Mouse (Mus musculus) hematopoietic stem cell, adult 5-6 weeks (primary cell): Measurements from ENCODE around the gene Ttc33. TPM values are rescaled to one million over a fixed set of nuclear protein-coding genes. Genes with fewer than 3 reads are reported as not detected.

Experiments used
- ATAC-seq, 2 experiments: fragments of 125-278 bp in 1 of 2; replicated peaks in 1 of 2; 2 replicates each; pipeline ENCODE4 v1.8.0; 2016 to 2017; ENCODE audit warnings: inconsistent platforms in 2 of 2, mild to moderate bottlenecking in 2 of 2, moderate number of reproducible peaks in 2 of 2, low read depth in 1 of 2, moderate TSS enrichment in 1 of 2; ENCODE audit not compliant: low FRiP score in 2 of 2, poor library complexity in 2 of 2, severe bottlenecking in 2 of 2, insufficient read depth in 1 of 2, low TSS enrichment in 1 of 2
- total RNA-seq: library from RNA; stranded (forward); fragments of 172-1452, 232-1000 nt; gene quantifications from 2 replicates; pipeline ENCODE4 v1.2.3, GENCODE M21; 2017

Gene Ttc33
- total RNA-seq, 1 experiment from 2014 or later = 76.6 TPM

DNA sequence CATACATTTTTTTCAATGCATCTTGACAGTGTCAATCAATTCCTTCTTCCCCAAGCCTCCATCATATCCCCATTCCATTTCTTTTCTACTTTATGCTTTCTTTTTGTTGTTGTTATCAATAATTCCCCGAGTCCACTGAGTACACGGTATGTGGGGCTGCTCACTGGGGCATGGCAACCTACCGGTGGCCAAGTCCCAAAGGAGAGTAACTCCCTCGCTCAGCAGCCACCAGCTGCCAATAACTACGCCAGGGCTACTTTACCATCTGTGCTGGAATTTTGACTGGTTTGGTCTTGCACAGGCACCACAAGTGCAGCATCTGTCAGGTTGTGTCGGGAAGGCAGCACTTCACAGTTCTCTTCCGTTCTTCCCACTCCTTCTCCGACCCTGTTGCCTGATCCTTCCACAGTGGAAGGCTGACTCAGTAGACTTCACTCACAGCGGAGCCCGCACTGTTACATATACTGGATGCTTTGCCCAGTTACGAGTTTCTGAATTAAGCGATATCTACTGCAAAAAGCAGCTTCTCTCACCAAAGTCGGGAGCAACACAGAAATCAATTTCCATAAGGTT lies 76.9 kb downstream of the Ttc33 start:
- no peak for ATAC-seq

- peak; percentile 66 to 69 for ATAC-seq
Measured at GRCm38 (mm10) chr15:5262874-5263504, 77.7 kb downstream of the Ttc33 start.

DNA sequence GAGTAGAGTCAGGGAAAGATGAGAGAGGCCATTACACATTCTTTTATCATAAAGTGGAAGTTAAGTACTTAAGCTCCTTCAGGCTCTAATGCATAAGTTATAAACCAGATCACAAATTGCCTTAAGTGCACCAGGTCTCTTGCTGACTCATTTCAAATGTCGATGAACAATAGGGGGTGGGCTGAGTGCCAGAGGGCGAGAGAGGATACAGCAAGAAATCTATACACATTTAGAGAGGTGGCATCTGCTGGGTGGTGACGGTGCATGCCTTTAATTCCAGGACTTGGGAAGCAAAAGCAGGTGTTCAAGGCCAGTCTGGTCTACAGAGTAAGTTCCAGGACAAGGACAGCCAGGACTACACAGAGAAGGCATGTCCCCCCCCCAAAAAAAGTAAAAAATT lies 80.8 kb downstream of the Ttc33 start:
- no peak for ATAC-seq

Other genes starting within 250 kb of the Ttc33 start
- 0.60 TPM in 1 of 2 replicates, not detected in the other for gene C7, start 121.8 kb upstream of the Ttc33 start, total RNA-seq
- gene Card6, start 77.0 kb upstream of the Ttc33 start, total RNA-seq = 2.1 and 3.6 TPM in 2 replicates
- 1,644 and 2,194 TPM in 2 replicates for gene Rpl37, start 68.9 kb upstream of the Ttc33 start, total RNA-seq
- 25.6 and 38.5 TPM in 2 replicates for gene Prkaa1, start 41.7 kb upstream of the Ttc33 start, total RNA-seq
- gene Ptger4, start 58.7 kb downstream of the Ttc33 start, total RNA-seq = 11.6 and 16.0 TPM in 2 replicates